Mouse (Mus musculus) gastrocnemius, adult 8-10 months (tissue): Measurements from ENCODE around the gene Fam136a. TPM values are rescaled to one million over a fixed set of nuclear protein-coding genes. Genes with fewer than 3 reads are reported as not detected.
"Not testable (repeated sequence)": the region's sequence is repeated elsewhere in the genome, so short reads cannot be mapped to it uniquely, and the experiment has no call there.

Experiments
- DNase-seq, 2 experiments: peaks; one replicate each; pipeline ENCODE4 v3.0.0; 2022; ENCODE audit warnings: low spot score in 2 of 2
- total RNA-seq, 4 experiments: library from RNA; stranded (reverse); gene quantifications; 2 replicates each; pipeline ENCODE4 v1.2.4; 2022

Gene Fam136a
- total RNA-seq = 10 to 100 TPM; 12.1 to 14.0 (median 12.9) TPM

DNA sequence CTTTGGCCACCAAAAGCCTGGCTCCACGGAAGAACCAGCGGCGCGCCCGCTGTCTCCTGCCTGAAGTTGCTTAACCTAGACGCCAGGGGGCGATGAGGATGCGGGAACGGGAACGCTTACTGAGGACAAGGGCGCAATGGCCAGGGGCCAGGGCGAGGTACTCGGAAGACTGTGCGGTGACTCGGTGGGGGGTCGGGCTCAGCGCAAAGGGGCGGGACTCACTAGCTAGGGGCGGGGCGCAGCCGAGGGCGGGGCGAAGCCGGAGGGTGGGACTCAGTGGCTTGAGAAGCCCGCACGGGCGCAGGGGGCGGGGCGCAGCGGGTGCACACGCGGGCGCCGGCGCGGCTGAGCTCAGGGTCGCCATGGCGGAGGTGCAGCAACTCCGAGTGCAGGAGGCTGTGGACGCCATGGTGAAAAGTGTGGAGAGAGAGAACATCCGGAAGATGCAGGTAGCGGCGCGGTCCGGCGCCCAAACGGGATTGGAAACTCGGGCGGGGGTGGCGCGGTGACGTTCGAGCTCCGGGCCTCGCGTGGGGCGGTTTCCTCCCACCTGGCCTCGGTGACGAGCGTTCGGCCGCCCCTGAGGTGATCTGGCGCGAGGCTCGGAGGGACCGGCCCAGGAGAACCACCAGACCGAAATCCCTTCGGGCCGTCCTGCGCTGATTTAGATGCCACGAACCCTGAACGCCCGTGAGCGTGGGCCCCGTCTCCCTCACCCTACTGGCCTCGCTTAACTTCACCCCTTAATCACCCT, at the start of gene Fam136a:
Gene Fam136a, plus strand, starts transcription at position 276 of the 754 bp plus-strand sequence.
- DNase-seq = peak; percentile 86 to 94

DNA sequence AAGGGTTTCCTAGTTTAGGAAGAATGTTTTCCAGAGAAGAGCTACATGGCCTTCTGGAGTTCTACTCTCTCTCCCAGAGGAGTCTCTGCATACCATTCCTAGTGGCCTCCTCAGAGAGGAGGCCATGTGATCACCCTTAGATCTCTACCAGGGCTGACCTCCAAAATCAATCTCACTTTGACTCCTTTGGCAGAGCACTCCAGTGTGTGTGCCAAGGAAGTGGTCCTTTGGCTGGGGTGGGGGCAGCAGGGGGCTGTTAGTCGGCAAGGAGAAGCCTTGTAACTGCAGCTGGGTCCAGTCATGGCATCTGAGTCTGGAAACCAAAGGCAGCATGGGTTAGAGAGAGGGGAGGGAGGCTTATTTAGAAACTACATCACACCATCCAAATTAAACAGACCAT, 48.4 kb upstream of the Fam136a start:
- DNase-seq = no peak

DNA sequence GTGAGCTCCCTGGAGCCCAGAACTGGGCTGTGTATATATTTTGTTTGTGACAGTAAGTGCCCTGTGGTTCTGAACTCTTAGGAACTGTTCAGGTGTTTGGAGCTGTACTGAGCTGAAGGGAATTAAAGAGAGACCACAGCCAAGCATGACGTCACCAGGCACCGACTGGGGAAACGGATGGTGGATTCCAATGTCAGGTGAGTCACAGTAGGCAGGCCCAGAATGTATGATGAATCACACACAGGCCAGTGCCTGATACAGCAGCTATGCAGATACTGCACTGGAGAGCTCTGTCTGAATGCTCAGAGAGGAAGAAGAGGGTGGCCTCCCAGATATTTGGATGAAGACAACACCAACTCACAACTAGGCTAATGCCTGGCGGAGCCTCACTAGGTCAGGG, 46.6 kb upstream of the Fam136a start:
- no peak for DNase-seq

DNA sequence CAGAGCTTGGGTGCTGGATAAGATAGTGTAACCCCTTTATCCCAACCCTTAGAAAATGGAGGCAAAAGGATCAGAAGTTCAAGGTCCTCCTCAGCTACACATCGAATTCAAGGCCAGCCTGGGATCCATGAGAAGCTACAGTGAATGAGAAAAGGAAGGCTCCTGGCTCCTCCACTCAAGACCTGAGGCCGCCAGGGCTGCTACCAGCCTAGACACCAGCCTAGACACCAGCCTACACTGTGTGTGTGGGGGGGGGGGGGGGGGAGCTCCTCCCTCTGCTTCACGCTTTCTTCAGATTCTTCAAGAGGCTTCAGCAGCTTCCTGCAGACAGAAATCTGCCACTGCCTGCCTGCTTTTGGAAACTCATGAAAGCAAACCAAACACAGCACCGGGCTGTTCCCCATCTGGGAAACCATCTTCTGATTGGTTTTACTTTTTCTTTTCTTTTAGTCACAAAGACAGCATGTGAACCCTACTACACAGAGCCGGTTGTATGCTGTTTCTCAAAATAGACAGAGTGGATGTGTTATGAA, 43.3 kb upstream of the Fam136a start:
- DNase-seq = no peak

DNA sequence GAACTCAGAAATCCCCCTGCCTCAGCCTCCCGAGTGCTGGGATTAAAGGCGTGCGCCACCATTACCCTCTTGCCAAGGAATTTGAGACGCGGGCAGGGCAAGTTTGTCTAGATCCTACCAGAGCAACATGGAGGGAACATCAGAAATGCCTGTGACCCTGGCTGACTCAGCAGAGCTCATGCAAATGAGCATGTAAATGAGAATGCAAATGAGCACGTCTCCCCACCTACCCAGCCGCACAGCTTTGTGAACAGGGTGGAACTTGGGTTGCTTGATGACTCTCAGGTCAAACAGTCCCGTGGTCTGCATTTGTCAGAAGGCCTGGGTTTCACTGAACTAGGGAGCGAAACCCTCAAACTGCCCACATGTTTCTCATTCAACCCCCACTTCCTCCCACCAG, 42.5 kb upstream of the Fam136a start:
- no peak for DNase-seq

DNA sequence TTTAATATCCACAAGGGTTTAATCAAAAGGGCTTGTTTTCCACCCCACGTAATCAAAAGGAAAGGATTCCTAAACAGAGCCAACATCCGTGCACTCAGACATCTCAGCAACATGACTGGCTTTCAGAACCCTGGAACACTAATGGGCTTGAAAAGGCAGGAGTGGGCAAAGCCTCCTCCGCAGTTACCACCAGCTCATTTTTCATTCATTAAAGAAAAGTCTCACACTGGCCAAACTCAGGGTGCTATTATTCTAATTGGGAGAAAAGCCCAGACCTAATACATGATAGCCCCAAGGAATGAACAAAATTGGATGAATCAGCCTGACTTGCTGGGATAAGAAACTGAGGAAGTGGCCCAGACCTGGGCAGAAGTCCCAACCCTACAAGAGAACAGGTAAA, 41.0 kb upstream of the Fam136a start:
- no peak for DNase-seq

DNA sequence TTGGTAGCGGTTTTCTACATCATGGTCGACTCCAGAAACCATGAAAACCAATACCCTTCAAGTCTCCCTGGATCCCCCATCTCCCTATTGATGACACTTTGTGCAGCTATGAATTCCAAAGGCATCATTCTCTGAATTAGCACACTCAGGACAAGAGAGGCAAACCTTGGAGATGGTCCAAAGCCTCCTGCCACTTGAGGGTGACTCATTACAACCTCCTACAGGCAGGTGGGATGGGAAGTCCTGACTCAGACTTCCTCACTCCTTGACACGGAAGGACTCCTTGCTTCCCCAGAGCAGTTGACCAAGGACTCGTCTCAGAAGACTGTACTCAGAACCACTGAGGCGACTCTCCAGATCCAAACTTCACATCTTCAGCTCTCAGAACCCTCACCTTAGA, 39.8 kb upstream of the Fam136a start:
- no peak for DNase-seq

DNA sequence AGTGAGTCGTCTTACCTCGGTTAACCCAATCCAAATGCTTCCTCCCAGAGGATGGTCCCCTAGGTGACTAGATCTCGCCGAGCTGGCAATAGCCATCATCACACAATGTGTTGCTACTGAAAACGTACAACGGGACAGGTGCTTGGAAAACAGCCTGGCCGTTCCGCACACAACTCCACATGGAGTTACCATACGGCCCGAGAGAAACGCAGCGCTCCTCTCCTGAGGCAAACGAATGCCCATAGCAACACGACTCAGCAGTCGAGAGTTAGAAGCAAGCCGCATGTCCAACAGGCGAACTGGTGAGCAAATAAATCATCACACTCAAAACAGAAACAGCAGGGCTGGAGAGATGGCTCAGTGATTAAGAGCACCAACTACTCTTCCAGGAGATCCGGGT, 38.6 kb upstream of the Fam136a start:
- DNase-seq = no peak

DNA sequence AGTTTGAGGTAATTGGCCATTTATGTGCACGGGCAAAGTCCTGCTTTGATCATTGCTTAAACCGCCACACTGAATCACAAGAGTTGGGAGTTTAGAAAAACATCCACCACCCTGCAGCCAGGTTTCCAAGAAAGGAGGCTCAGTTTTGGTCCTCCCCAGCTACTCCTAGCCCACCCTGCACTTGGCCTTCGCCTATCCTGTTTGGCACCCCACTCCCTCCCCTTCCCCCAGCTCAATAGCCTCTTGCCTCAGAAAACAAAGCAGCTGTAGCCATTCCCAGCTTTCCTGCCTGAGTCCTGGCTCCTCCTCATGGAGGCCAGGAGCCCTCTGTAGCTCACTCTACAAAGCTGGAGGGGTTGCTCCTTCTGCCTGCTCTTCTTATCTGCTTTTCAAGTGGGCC, 37.1 kb upstream of the Fam136a start:
- DNase-seq = no peak

DNA sequence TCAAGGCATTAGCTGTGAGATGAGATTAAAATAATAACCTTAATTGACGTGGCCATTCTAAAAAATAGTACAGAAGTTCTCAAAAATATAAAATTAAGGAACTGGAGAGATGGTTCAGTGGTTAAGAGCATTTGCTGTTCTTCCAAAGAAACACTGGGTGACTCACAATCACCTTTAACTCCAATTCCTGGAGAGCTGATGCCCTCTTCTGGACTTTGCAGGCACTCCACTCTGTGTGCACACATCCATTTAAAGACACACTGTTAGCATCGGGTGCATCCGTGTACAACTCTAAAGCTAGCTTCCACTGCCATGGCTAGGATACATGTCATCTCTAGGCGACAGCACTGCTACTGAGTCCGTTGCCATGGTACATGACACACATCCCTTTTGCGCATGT, 35.5 kb upstream of the Fam136a start:
- DNase-seq = no peak

DNA sequence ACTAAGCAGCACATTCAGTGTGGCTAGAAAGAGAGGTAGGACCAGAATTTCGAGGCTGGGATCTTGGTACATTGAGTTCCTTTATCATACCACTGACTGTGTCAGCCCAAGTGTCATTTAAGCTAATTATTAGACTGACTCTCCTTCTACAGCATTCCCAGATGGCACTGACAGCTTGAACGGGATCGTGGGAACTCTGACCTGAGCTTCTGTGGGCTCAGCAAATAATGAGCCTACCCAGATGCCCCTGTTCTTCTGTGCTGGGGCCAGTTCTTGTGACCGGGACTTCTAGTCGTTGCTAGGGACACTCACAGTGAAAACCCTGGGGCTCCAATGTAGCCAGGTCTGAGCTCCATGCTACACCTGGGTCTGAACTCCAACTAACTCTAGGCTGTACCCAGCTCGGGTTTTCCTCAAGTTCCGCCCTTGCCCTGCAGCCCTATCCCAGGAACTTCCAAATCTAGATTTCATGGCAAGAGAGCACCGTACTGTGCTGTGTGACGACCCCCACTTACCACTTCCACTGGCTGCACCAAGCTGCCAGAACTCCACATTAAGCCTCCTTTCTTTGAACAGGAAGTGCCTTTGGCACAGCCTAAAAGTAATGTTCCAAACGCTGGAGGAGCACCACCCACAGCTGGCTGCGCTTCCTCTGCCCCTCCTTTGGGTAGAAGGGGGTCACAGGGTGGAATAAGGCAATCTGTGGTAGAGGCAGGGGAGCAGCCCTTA, 30.2 kb upstream of the Fam136a start:
- no peak for DNase-seq

DNA sequence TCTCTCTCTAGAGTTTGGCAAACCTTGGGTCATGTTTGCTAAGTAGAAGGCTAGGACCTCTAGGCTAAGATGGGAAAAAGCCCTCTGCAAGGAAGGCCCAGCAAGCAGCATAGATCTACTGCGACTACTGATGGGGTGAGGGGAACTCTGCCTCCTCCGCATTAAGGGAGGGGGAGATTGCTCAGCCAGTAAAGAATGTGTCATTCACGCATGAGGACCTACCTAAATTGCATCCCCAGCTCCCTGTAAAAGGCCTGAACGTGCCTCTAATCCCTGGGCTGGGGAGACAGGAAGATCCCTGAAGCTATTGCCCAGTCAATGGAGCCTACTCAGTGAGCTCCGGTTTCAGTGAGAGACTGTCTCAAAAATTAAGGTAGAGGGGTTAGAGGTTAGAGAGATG, 29.6 kb upstream of the Fam136a start:
- no peak for DNase-seq

DNA sequence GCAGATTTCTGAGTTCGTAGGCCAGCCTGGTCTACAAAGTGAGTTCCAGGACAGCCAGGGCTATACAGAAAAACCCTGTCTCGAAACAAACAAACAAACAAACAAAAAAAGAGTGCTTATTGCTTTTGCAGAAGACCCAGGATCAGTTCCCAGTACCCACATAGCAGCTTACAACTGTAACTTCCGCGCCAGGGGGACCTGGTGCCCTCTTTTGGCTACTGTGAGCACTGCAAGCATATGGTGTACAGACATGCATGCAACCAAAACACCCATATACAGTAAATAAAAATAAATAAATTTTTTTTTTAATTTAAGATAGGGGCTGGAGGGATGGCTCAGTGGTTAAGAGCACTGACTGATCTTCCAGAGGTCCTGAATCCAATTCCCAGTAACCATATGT, 29.1 kb upstream of the Fam136a start:
- DNase-seq = not testable (repeated sequence)

DNA sequence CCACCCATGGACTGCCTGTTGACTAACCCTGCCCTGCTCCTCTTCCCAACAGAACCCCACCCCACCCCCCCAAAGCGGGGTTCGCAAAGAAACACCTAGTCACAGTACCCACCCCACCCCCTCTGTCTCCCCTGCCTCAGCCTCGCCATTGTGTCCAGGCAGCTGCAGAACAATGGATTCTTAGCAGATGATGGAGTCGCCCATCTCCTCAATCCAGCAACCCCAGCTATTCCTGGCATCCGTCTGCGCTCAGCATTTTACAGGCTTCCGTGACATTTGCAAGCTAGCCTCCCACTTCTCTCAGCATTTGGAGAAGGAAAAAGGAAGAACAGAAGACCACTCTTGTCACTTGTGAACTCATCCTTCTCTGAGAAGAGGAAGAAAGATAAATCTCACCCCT, 21.8 kb upstream of the Fam136a start:
- DNase-seq = no peak

DNA sequence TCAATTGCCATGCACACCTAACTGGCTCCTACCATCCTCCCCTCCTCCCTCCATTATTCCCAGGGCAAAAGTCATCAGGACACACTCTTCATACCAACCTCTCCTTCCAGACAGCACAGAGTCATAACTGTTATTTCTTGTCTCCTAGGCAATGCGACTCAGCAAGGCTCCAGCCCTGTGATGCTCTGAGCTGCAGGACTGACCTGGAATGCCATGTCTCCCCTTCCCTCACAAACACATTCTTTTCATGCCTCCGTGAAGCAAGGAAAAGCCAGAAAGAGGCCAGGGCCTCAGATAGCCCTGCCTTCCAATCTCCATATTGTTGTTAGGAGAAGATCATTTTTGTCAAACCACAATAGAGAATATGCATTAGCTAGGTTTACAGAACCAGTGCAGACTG, 19.4 kb upstream of the Fam136a start:
- no peak for DNase-seq

DNA sequence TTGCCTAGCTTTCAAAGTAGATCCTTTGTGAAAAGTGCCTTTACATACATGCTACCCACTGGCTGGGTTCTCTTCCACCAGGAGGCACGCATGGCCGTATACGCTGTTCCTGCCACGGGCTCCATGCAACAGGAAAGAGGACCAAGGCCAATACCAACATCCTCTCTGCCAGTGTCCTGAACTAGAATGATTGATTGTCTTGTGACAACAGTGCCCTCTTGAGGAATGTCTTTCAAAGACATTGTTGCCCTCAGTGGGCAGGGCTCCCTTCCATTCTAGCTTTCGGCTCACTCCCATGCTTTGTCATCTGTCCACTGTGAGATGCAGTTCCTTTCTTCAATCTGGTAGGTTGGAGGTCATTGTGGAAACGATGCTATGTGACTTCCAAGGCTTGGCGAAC, 16.2 kb upstream of the Fam136a start:
- no peak for DNase-seq

DNA sequence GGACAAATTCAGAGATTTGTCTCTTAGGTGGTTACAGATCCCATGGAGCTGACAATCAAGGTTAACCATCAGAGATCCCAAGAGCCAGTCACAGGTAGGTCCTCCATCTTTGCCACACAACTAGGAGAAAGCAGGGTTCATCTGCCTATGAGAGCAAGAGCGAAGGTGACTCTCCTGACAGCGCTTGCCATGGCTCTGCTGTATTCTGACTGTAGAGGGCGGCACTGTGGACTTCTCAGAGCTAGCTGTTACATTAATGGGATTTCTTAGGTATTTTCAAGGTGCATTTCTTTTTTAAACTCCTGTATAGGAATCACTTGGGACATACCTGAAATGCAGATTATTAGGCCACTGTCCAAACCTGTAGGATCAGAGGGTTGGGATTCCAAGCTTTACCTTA, 10.5 kb upstream of the Fam136a start:
- DNase-seq = no peak

DNA sequence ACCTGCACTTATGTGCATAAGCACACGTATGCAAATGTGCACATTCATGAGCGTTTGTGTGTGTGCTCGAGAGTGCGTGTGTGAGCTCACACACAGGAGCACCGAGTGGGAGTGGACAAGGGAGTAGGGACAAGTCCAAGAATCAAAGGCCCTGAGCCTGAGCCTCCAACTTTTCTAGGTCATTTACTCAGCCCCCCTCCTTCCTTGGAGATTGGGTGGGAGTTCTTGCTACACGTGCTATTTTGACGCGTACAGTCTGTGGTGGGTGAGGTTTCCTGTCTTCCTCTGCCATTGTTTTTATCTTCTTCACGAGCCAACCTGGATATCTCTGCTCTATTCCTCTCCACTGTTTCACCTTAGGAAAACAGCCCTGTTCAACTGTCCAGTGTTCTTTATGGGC, 8.5 kb upstream of the Fam136a start:
- no peak for DNase-seq

DNA sequence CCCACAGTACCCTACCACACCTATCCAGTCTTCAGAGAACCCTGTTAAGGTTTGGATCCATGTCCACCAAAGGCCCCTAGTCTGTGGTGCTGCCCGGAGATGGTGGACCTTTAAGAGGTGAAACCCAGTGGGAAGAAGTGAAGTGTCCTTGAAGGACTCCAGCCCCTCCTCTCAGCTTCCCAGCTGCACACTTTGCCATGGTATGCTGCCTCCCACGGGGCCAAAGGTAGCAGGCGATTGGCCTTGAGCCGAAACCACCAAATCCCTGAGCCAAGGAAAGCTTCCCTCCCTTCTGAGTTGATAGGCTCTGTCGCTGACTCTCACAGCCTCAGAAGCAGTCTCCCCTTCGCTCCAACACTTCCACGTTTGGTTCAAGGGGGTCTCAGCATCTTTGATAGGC, 4.8 kb upstream of the Fam136a start:
- no peak for DNase-seq

DNA sequence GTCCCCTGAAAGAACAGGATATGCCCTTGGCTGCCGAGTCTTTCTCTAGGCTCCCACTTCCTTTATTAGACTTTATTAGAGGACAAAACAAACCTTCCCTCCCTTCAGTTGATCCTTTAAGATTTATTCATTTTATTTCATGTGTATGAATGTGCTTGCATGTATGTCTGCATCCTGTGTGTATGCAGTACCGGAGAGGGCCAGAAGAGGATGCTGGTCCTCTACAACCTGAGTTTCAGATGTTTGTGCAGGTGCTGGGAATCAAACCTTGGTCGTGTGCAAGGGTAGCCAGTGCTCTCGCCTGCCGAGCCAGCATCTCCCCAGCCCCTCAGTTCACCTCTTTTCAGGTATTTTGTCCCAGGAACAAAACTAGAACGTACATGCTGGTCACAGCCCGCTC, 4.1 kb upstream of the Fam136a start:
- DNase-seq = no peak

DNA sequence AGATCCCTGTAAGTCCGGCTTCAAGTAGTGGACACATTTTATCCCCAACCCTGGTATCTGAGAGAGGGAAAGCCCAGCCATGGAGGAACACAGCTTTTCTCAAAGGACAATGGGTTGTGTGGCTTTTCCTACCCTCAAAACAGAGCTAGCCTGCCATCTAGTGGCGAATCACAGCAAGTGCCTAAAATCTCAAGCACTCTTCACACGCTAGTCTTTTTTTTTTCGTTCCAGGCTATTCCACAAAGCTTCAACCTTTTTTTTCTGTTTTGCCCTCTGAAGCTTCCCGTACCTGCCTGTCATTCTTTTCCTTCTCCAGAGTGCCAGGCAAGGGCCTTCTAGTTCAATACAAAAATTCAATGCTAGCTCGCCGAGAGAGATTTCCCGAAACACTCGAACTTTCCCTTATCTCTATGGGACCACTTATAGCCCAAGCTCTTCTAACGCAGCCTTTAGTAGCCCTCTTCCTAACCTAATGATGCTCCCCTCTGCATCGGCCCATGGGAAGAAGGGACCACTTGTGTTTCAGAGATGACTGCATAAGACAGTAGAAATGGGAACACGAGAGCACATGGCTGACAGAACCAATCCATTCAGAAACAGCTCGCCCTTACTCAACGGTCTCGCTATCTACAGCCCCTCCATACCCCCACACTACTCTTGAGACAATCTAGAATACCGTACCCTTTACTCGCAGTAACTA, 854 bp upstream of the Fam136a start:
- DNase-seq = peak; percentile 30 to 31

DNA sequence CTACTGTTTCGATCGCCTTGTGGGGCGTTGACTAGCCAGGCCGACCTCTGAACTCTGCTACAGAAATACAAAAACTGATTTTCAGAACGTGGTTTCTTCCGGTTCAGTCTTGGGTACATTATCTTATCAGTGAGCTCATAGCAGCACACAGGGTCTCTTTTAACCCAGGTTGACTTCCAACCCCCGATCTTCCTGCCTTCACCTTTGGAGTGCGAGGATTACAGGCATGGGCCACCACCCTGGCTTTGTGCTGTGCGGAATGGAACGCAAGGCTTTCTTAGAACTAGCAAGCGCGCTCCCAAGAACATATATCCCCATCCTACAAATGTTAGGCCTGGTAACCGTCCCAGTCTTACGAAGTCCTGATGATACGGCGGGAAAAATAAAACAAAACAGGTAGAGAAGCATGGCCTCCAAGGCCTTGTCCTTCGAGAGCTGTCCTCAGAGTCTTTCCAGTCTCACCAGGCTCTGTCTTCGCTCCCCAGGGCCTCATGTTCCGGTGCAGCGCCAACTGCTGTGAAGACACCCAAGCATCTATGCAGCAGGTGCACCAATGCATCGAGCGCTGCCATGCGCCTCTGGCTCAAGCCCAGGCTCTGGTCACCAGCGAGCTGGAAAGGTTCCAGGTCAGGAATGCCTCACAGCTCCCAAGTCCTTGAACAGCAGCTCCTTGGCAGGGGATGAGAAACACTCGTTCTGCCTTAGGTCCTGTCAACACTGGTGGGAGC, 843 bp downstream of the Fam136a start:
- DNase-seq = peak in 1 of 2 experiments; percentile 14
